Mouse (Mus musculus) small intestine, adult 2 months (tissue): Measurements from ENCODE around the gene Mettl7a3.

ENCODE experiments used
- CTCF ChIP-seq: fragments of 200-500 bp; IDR thresholded peaks from 2 replicates; pipeline ENCODE4 v1.5.1; 2012; ENCODE audit warnings: low read depth, mild to moderate bottlenecking, control low read depth, inconsistent platforms, low read length, moderate library complexity, mixed read lengths; ENCODE audit not compliant: insufficient replicate concordance, insufficient read length; ENCODE audit errors: extremely low read depth
- POLR2A ChIP-seq: fragments of 200-500 bp; IDR thresholded peaks from 2 replicates; pipeline ENCODE4 v1.6.1; 2012; ENCODE audit warnings: low read depth, mild to moderate bottlenecking, control low read depth, inconsistent platforms, low read length, moderate library complexity

- TF ChIP-seq POLR2A, result no peak
- TF ChIP-seq CTCF, result no peak
These were observed 54.2 kb downstream of the Mettl7a3 start for GRCm38 (mm10) chr15:100388886-100389285.
